Mouse (Mus musculus): ENCODE results near the gene Serpinc1.
"Not testable (repeated sequence)": the region's sequence is repeated elsewhere in the genome, so short reads cannot be mapped to it uniquely, and the experiment has no call there.

Gene Serpinc1

DNA sequence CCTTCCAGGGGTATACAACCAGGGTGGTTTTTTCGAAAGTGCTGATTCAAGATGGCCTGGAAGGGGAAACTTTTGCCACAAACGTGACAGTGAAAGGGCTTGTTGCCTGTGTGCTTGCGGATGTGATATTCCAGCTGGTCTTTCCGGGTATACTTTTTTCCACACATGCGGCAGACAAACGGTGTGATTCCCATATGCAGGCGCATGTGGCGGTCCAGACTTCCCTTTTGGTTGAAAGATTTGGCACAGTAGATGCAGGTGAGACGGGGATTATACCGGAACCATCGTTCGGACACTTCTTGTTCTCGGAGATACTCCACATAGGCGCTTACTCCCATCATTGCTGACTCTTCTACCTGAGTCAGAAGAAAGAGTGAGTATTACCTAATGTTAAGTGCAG lies 41.7 kb downstream of the Serpinc1 start:
- DNase-seq (ENCODE audit: low spot score in 2 of 2), result no peak

DNA sequence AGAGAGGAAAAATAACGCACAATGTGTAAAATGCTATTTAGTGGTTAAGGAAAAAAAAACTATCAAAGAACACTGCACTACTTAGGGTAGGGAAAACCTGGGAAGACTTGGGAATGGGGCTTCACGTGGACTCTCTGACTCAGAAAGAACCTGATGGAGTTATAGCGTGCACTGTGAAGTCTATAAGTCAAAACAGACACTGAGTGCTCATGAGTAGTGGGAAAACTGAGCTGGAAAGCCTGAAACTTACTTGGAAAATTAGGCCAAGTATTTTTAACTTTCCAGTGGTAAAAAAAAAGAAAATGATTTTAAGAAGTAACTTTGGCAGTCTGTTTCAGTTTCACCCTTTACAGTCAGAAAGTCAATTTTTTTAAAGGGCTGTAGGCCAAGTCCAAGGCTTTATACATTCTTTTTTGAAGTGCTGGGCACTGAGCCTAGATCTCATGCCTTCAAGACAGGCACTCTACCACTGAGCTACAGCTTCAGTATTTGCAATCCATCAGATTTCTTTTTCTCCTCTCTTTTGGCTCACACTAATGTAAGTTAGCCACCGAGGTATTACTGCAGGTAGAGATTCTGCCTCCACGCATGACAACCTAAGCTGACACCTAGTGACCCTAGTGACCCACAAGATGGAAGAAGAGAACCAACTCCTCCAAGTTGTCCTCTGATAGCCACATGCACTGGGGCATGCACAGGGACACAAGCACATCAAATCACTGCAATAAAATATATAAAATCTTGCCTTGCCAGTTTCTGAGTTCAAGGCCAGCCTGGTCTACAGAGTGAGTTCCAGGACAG lies 47.2 kb downstream of the Serpinc1 start:
- no peak for DNase-seq (ENCODE audit: low spot score in 2 of 2)

DNA sequence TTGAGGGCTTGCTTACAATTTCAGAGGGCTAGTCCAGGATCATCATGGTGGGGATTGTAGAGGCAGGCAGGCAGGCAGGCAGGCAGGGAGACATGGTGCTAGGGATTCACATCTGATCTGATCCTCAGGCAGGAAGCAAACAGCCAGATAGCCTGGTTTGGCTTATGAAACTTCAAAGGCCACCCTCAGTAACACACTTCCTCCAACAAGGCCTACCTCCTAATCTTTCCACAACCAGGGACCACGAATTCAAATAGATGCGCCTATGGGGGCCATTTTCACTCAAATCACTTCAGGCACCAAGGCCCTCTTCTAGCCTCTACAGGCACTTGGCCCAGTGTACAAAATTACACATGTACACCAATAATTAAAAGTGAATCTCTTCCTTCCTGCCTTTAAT lies 48.8 kb downstream of the Serpinc1 start:
- DNase-seq (ENCODE audit: low spot score in 2 of 2), result no peak

DNA sequence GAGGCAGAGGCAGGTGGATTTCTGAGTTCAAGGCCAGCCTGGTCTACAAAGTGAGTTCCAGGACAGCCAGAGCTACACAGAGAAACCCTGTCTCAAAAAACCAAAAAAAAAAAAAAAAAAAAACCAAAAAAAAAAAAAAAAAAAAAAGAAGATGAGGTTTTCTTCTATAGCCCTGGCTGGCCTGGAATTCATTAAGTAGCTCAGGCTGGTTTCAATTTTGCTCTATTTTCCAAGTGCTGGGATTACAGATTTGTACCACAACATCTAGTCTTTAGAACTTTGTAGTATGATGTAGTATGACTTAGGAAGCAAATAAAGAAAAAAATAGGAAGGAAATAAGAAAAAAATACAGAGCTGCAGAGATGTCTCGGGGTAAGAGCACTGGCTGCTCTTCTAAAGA lies 50.0 kb downstream of the Serpinc1 start:
- not testable (repeated sequence) for DNase-seq (ENCODE audit: low spot score in 2 of 2)

DNA sequence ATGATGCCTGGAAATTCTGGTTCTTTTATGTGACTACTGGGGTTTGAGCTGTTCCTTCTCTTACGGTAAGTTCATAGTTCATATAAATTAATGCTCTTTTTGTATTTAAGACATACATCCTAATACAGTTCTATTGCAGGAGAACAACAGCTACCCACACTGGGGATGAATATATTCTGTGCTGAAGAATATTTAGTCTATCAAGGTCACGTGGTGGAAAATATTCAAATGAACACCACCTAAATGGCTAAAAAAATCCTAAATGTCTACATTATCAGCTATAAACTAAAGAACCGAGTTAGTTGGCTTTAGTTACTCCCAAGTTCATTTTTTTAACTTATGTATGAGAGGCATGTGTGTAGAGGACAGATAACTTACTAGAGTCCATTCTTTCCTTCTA lies 51.7 kb downstream of the Serpinc1 start:
- DNase-seq (ENCODE audit: low spot score in 2 of 2), result no peak

DNA sequence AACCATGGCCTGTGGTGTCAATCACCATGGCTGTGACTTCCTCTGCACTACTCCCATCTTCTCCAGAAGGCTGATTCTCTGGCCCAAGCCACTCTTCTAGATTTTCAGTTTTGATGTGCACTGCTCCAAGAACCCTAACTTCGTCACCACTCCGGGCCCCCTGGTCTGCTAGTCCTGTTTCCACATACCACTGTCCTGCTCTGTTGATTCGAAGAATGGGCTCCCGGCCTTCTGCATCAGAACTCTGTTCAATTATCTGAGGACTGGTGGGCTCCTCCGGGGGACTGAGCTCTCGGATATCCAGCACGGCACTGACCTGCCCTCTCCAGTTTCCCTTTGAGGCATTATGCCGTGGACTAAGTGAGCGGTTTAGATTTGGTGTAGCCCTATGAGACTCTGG lies 53.5 kb downstream of the Serpinc1 start:
- no peak for DNase-seq (ENCODE audit: low spot score in 2 of 2)

DNA sequence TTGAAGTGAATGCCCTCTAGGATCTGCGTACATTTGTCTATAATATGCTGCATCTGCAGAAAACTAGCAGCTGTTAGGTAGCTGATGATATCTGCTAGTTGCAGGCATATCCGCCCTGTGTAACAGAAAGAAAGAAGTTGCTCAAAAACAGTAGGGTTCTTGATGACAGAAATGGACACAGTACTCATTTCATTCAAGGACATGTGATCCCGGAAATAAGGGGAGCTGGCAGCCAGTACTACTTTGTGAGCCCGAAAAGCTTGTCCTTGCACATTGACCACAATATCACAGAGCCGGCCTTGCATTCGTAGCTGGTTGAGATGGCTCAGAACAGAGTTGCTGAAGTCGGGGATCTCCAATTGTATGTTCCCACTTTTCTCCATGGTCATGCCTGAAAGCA lies 54.0 kb downstream of the Serpinc1 start:
- DNase-seq (ENCODE audit: low spot score in 2 of 2), result no peak

DNA sequence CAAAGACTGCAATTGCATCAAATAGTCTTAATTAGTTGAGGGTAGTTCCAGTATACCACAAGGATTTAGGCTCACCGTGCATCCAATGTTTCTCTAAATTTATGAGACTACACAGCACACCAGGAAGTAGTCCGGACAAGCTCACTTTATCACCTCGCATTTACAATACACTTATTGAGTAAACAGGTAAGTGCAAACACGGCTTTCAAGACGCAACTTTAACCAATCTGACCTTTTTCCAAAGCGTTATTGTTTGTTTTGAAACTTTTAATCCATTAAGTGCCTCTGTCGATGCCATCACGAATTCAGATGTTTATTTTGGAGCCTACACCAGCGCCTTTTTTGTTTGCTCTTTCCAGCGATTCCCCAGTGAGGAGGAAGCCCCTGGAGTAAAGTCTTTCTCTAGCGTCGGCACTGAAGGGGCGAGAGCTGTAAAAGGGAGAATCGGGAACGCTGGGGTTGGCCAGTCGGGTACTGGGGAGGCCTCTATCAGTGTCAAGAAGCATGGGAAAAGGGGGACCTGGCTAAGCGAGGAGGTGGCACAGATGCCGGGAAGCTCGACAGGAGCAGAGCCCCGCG lies 55.6 kb downstream of the Serpinc1 start:
- no peak for DNase-seq (ENCODE audit: low spot score in 2 of 2)

DNA sequence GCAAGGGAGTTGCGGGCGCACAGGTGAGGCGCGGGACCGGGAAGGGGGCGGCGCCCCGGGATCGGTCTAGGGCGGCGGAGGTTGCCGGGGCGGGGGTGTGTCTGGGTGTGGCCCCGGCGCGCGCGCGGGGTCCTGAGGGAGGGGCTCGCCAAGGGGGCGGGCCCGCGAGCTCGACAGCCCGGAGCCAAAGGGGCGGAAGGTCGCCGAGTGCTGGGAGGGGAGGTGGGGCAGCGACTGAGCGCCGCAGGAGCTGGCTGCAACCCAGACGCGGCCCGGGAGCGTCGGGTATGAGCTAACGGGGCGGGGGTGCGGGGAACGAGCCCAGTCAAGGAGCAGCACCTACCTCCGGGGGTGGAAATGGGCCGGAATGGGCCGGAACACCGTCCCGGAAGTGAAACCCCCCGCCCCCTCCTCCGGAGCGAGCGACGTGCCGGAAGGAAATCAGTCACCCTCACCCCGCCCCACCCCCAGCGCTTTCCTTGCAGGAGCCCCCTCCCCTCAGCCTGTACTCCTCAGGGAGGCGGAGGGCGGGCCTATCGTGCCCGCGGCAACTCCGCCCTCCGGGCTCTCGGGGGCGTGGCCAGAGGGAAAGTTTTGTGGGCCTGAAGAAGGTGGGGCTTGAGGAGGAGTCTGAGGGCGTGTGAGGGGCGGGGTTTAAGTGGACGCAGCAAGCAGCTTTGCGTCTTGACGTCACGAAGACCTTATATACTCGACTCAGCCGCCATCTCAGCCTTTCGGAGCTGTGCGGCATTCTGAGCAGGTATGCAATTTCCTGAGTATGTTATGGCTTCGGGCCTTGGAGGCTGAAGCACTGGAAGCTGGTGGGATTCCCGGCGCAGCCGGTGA lies 56.3 kb downstream of the Serpinc1 start, which contains the start of gene Zbtb37:
Gene Zbtb37, minus strand, starts transcription at position 415 of the 846 bp plus-strand sequence.
- peak; percentile 97 to 98 for DNase-seq (ENCODE audit: low spot score in 2 of 2)

DNA sequence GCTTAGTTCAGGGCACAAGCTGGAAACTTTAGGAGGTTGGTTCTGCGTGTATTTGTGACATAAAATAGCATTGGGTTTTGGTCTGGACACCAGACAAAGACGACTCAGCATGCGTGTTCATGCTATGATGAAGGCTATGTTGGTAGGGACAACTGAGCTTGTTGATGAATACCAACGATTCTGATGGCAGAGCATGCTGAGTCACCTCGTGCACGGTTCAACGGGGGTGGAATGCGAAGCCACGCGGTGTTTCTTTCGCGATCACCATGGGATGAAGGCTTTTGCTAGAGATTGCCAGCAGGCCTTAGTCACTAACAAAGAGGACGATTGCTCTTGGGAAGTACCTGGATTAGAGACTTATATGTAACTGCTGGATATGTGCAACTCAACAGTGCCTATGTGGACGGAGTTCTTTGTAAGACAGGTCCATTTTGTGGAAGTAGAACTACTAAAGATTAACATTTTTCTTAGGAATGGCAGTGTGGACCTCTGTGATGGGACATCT lies 56.9 kb downstream of the Serpinc1 start:
- DNase-seq (ENCODE audit: low spot score in 2 of 2), result no peak

DNA sequence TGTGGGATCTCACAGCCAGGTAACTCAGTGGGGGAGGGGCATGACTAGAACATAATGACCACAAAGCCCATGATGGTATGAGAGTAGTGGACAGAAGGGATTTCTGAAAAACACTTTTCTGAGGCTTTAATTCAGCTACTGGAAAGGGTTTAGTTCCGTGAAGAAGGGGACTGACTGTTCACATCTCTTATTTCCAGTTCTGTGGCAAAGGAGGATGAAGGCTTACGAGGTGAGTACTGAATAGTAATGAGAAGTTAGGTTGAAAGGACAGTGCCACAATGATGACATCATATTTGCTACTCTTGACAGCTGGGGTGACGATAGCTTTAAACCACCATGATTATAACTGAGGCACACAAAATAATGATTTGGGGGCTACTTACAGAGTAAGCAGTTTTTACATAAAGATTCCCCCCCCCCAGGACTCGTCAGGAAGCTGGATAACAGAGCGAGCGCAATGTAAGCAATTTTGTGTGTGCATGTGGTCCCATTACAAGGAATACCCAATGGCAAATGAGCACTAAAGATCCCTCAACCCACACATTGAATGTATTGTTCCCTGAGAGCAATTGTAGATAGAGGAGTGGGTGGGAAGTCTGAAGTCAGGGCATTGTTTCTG lies 57.5 kb downstream of the Serpinc1 start:
- no peak for DNase-seq (ENCODE audit: low spot score in 2 of 2)

DNA sequence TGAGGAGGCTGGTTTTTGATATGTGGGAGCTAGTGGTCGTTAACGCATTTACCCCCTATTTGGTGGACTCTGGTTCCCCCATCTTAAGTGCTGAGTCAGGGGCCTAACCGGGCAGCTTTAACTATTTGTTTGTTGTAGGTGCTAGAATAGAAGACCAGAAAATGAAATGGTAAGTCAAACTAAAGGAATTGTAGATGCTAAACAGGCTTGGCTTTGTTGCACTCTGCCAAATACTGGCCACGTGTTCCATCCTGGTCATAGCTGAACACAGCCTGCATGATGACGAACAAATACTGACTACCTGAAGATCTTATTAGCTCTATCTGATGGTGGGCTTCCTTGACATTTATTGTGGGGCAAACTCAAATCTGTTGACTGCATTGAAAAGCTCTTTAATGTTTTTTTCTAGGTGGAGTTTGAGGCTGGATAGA lies 58.0 kb downstream of the Serpinc1 start:
- no peak for DNase-seq (ENCODE audit: low spot score in 2 of 2)

DNA sequence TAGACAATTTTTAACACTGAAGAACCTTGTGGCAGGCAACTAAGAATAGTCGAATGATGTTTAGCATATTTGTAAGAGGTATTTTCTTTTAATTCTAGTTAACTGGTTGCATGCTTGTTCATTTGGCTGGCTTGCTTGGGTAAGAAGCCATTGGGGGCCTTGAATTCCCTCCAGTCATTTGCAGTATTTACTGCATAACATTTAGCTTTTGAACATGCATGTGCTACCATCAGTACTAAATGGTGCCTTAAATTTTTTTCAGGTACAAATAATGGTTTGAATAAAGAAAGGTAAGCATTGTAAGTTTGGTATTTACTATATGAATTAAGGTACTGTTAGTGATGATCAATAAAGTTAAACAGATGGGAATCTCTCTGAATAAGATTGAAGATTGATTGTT lies 58.6 kb downstream of the Serpinc1 start:
- DNase-seq (ENCODE audit: low spot score in 2 of 2), result no peak

DNA sequence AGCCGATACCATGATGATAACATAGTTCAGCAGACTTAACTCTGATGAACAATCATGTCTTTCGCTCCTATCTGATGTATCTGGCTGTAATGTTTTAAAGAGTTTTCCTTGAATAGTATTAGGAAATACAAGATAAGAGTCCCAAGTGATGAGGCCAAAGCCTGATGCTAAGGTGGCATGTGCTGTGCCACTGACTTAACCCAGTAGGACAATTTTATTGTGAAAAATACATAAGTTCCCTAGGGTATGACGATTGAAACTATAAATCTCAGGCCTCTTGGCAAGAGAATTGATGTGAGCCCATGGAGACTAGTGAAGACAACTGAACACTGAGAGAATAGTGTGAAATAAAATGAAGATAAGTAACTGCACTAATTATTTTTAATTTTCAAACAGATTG lies 59.2 kb downstream of the Serpinc1 start:
- DNase-seq (ENCODE audit: low spot score in 2 of 2), result no peak

DNA sequence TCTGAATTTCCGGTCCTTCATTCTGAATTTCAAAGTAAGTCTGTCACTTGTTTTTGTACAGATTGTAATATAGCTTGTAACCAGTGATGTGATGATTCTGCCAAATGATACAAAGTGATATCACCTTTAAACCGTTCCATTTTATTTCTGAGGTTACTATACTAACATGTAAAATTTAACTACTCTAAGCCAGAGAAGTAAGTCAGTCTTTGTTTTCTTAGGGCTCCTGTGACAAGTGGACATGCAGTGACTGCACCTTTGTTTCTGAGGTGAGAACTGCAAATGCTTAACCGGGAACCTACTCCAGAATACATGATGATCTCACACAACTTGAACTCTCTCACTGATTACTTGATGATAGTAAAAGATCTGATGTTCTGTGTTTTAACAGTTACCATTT lies 59.6 kb downstream of the Serpinc1 start:
- no peak for DNase-seq (ENCODE audit: low spot score in 2 of 2)

DNA sequence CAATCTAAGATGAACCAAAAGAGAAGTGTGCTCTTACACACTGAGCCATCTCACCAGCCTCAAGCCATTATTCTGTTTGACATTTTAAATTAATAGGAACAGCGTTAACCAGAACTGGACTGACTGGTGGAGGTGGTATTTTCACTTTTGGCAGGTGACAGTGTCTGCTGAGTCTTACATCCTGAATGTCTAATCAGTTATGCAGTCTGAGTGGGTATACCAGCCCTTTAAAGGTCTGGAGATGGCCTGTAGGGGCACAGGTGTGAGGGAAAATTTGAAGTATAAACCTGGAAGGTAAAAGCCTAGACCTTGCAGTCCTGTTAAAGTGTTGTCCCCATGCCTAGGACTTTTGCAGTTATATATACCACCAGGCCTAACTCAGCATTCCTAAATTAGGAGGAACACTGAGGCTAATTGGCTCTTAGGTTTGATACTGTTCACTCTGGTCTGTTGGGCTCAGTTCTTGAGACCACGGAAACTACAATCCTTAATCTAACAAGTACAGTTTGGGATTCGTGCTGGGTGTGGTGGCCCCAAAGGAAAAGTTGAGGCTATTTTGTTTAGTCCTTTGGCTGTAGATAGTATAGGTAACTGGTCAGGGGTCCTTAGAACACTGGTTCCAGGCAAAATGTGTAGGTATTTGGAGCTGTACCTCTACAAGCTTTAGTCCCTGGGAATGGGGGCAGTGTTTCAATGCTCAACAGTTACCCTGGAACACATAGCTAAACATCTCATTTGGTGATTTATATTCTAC lies 60.8 kb downstream of the Serpinc1 start:
- DNase-seq (ENCODE audit: low spot score in 2 of 2), result no peak

DNA sequence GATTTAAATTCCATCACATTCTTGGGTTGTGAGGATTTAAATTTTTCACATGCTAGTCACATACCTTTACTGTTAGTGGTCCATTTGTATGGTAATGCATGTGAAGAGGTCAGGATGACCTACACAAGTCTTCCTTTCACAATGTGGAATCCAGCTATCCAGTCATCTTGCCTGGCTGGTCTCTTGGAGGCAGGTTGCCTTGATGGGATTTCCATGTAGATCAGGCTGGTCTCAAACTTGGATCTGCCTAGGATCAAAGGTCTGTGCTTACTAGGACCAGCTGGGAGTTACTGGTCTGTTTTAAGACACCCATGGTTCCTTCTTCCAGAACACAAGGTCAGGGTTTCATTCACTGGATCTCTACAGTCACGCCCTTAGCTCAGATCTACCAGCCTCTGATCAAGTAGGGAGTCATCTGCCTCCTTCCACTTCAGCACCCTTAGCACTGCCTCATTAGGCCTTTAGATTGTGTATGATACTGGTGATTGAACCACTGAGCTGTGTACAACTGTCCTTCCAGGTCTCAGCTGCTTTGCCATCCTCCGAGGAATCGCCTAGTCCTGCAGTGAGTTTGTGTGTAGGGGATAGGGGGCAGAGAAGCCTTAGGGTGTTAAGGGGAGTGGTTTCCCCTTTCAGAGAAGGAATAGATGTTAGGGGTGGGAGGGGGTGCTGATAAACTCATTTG lies 61.5 kb downstream of the Serpinc1 start:
- DNase-seq (ENCODE audit: low spot score in 2 of 2), result peak in 1 of 2 experiments; percentile 17

DNA sequence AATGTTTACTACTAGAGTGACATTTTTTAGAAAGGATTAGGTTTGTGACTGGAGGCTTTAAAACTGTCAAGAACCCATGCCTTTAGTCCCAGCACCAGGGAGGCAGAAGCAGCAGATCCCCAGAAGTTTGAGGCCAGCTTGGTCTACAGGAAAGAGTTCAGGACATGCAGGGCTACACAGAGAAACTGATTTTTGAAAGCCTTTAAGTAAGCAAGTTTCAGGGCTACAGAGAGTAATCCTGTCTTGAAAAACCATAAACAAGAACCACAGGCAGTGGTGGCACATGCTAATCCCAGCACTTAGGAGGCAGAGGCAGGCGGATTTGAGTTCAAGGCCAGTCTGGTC lies 62.0 kb downstream of the Serpinc1 start:
- DNase-seq (ENCODE audit: low spot score in 2 of 2), result no peak

DNA sequence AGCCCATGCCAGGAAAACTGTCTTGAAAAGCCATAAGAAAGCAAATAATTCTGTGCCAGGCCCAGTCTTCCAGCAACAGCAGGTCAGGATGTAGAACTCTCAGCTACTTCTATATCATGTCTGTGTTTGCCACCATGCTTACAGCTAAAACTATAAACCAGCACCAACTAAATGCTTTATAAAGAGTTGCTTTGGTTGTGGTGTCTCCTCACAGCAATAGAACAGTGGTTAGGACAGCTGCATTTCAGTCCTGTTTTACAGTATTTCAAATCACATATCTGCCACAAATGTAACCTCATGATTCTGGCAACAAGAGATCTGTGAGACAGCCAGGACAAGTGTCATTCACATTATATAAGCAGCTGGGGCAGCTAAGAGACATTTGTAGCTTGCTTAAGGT lies 62.5 kb downstream of the Serpinc1 start:
- no peak for DNase-seq (ENCODE audit: low spot score in 2 of 2)

DNA sequence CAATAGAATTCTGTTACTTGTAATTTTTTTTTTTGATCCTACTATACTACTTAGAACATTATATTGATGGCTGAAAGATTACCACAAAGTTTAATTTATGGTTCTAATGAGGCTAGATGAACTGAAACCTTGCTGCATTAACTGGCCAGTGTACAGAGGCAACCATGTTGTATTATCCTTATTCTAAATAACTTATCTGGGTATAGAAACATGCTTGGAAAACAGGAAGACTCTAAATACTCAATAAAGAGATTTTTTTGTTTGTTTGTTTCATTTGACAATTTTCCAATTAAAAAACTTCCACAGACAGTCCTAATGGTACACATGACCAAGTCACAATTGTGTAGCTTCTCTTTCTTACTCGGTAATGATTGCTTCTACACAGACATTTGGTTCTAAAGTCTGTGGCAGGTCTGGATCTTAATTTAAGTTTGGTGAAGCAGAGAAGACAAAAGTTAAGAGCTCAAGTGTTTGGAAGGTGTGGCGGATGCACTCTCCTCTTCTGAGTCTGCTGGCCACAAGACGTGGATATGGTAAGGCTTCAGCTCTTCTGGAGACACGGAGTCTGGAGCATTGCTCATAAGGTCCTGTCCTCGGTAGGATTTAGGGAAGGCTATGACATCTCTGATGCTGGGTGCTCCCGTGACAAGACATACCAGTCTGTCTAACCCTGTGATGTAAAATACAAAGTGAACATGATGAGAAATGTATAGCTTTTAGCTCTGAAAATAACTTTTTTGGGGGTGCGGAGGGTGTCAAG lies 63.1 kb downstream of the Serpinc1 start:
- no peak for DNase-seq (ENCODE audit: low spot score in 2 of 2)

Data from frontal cortex, postnatal 36 days (tissue).